Mouse (Mus musculus) liver, embryonic 15.5 days (tissue): ENCODE measurements at regions not wholly inside any gene's neighbourhood (a gene's known extent, or its start where the extent isn't known, plus 50 kb on each side); places are given as distances from the start of the nearest gene placed in this dataset.

ENCODE experiments used
- ATAC-seq: fragments of 200-750 bp; cut with Nextera tagmentation; 2 replicates; pipeline ENCODE4 v1.8.0; 2017; ENCODE audit warnings: moderate number of reproducible peaks, mild to moderate bottlenecking, moderate library complexity; ENCODE audit not compliant: insufficient read depth
- H3K27ac ChIP-seq: fragments of 300-500 bp; sonication (generic); replicated peaks from 2 replicates; pipeline ENCODE4 v1.5.1; 2015; ENCODE audit warnings: mild to moderate bottlenecking, inconsistent platforms
- H3K27me3 ChIP-seq: fragments of 300-500 bp; sonication (generic); 2 replicates; pipeline ENCODE4 v1.6.1; 2015; ENCODE audit warnings: mild to moderate bottlenecking, inconsistent platforms
- H3K36me3 ChIP-seq: fragments of 300-500 bp; sonication (generic); replicated peaks from 2 replicates; pipeline ENCODE4 v1.6.1; 2015; ENCODE audit warnings: moderate library complexity, mild to moderate bottlenecking, inconsistent platforms
- H3K4me1 ChIP-seq: fragments of 300-500 bp; sonication (generic); replicated peaks from 2 replicates; pipeline ENCODE4 v1.6.1; 2015; ENCODE audit warnings: inconsistent platforms
- H3K4me2 ChIP-seq: fragments of 300-500 bp; sonication (generic); 2 replicates; pipeline ENCODE4 v1.6.1; 2015; ENCODE audit warnings: moderate library complexity, mild to moderate bottlenecking, inconsistent platforms
- H3K4me3 ChIP-seq: fragments of 300-500 bp; sonication (generic); replicated peaks from 2 replicates; pipeline ENCODE4 v1.5.1; 2015; ENCODE audit warnings: mild to moderate bottlenecking, inconsistent platforms
- H3K9ac ChIP-seq: fragments of 300-500 bp; sonication (generic); 2 replicates; pipeline ENCODE4 v1.6.1; 2015; ENCODE audit warnings: moderate library complexity, mild to moderate bottlenecking, inconsistent platforms
- H3K9me3 ChIP-seq: fragments of 300-500 bp; sonication (generic); replicated peaks from 2 replicates; pipeline ENCODE4 v1.6.1; 2016; ENCODE audit warnings: inconsistent platforms
- WGBS: fragments of 180-500 bp; shearing (Covaris S2); methylation state at CpG from one replicate; pipeline ENCODE4 v1.1.7; 2015; ENCODE audit warnings: mixed read lengths; ENCODE audit not compliant: insufficient replicate concordance; 5-methylcytosine and 5-hydroxymethylcytosine counted together

DNA sequence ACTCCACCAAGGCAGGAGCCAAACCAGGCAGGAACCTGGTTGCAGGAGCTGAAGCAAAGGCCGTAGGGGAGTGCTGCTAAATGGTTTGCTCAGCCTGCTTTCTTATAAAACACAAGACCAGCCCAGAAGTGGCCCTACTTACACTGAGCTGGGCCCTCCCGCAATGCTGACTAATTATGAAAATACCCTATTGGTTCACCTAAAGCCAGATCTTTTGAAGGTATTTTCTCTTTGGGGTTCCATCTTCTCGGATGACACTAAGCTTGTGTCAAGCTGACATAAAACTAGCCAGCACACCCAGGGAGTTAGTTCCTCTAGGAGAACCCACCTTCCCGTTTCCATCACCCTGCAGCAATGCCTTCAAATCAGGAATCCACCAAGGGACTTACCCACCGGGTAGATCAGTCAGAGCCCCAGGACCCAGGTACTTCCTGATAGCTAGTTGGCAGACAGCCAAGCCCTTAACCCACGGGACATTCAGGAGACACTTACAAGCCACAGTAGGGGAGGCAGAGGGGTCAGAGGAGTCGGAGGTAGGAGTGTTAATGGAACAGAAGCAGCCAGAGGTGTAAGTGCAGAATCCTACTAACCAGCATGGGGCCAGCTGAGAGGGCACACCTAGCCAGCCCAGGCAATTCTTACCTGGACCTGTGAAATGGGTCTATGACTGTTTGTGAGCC, 158.9 kb downstream of the Rab11fip4 start:
- Histone ChIP-seq H3K9me3 (no peaks in the 10 kb centered on the region), H3K27me3 (no peaks in the 10 kb centered on the region), H3K9ac (no peak overlapping the region), H3K4me3 (no peak overlapping the region), H3K4me2 (no peak overlapping the region), H3K36me3 (no peaks in the 10 kb centered on the region), H3K27ac (no peak overlapping the region), H3K4me1 (peaks cover 19% of the 10 kb centered on the region)
- ATAC-seq = no peak
- WGBS = 44% methylated on average over 7 of the region's 7 CpGs

DNA sequence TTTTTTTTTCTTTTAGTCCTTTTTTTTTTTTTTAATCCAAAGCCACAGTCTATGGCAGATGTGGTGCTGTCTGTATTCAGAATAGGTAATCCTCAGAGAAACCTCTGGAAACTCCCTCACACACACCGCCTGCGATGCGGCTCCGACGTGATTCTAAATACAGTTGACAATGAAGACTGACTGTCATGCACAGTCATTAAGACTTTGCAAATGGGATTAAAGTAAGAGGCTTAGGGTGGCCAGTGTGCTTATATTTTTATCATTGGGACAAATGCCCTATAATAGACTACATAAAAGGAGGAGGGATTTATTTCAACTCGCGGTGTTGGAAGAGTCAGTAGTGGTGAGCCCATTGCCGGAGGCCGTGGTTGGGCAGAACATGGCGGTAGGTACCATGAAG, 158.1 kb downstream of the Rab11fip4 start:
- no peak overlapping the region for H3K27ac ChIP-seq
- no peak overlapping the region for H3K9ac ChIP-seq
- H3K4me3 ChIP-seq = no peak overlapping the region
- peaks cover 19% of the 10 kb centered on the region for H3K4me1 ChIP-seq
- WGBS = 89% methylated on average over 10 of the region's 10 CpGs
- ATAC-seq = no peak
- no peak overlapping the region for H3K4me2 ChIP-seq
- H3K9me3 ChIP-seq = no peaks in the 10 kb centered on the region
- H3K36me3 ChIP-seq = no peaks in the 10 kb centered on the region
- H3K27me3 ChIP-seq = no peaks in the 10 kb centered on the region

DNA sequence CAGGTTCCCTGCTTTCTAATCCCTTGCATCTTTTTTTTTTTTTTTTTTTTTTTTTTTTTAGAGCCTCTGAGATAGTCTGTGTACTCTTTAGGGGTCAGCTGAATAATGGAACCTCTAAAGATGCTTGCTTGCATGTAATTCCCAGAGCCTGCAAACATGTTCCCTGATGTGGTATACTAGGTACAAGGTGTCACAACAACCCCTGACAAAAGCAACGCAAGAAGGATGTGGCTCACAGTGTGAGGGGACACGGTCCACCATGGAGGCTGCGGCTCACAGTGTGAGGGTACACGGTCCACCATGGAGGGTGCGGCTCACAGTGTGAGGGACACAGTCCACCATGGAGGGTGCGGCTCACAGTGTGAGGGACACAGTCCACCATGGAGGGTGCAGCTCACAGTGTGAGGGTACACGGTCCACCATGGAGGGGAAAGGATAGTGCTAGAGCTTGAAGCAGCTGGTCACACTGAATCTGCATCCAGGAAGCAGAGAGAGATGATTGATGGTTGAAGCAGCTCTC, 157.7 kb downstream of the Rab11fip4 start:
- no peak overlapping the region for H3K4me3 ChIP-seq
- no peak overlapping the region for H3K9ac ChIP-seq
- H3K27ac ChIP-seq = no peak overlapping the region
- 85% methylated on average over 7 of the region's 7 CpGs for WGBS
- H3K36me3 ChIP-seq = no peaks in the 10 kb centered on the region
- H3K27me3 ChIP-seq = no peaks in the 10 kb centered on the region
- H3K4me2 ChIP-seq = no peak overlapping the region
- no peaks in the 10 kb centered on the region for H3K9me3 ChIP-seq
- H3K4me1 ChIP-seq = peaks cover 19% of the 10 kb centered on the region
- ATAC-seq = no peak

DNA sequence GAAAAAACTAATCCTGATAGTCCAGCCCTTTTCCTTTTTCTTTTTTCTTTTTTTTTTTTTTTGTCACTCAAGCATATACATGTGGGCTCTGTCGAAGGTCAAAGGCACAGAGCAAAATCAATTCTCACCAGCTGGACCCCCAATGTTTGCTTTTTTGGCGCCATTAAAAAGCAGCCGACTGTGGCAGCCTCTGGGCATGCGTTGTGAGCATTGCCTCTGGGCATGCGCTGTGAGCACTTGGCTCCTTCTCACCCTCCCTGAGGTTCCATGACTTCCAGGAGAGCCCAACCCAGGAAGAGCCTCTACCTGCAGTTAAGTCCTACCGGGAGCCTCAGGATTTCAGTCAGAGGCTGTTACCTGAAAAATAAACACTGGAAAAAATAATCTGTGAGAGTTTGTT, 156.8 kb downstream of the Rab11fip4 start:
- Histone ChIP-seq H3K4me2 (no peak overlapping the region), H3K27me3 (no peaks in the 10 kb centered on the region), H3K9ac (no peak overlapping the region), H3K9me3 (no peaks in the 10 kb centered on the region), H3K27ac (no peak overlapping the region), H3K36me3 (no peaks in the 10 kb centered on the region), H3K4me3 (no peak overlapping the region), H3K4me1 (peaks cover 18% of the 10 kb centered on the region)
- no peak for ATAC-seq
- WGBS = 67% methylated on average over 6 of the region's 6 CpGs
